Mouse (Mus musculus): ENCODE results near the gene Gm8251. TPM values are rescaled to one million over a fixed set of nuclear protein-coding genes. Genes with fewer than 3 reads are reported as not detected.
A peak's percentile ranks its signal among the peaks of the same experiment; 100 is the strongest.

Gm8251 gene
- total and polyA plus RNA-seq, 3 experiments, result 0.08 to 0.34 (median 0.13) TPM

GRCm38 (mm10) chr1:44042555-44042915 is 19.2 kb downstream of the Gm8251 start:
- H3K27ac ChIP-seq (ENCODE audit: insufficient read depth, low read depth), result no peak overlapping the region
- H3K9ac ChIP-seq (ENCODE audit: insufficient read depth, low read depth), result peak overlapping the region; percentile 66
- in situ Hi-C loops (cut with MboI; ENCODE audit: low pct_ligation_motif_present, low pct_unique_long_range_greater_than_20kb, low sequenced_read_pairs) (loop anchor here (25.0 kb wide), 1 partner anchor 280 kb away; no protein-coding TSS in a partner anchor), dilution Hi-C loops (cut with MboI; ENCODE audit: extremely low pct_ligation_motif_present, extremely low pct_unique_long_range_greater_than_20kb, low sequenced_read_pairs) (no loop called here)
- no peaks in the 10 kb centered on the region for H3K27me3 ChIP-seq (replicated peaks)
- DNase-seq (ENCODE audit: extremely low read depth), result no peak
- peak overlapping the region; percentile 37 to 57 (median 39) for H3K4me3 ChIP-seq (replicated peaks in 1 of 3; ENCODE audit: low read depth in 2 of 3, low read length in 2 of 3, poor library complexity in 1 of 3)
- H3K36me3 ChIP-seq (replicated peaks in 1 of 2; ENCODE audit: control insufficient read depth in 1 of 2, insufficient read depth in 1 of 2, low read length in 1 of 2), result no peaks in the 10 kb centered on the region
- H3K4me2 ChIP-seq (ENCODE audit: insufficient read depth, low read depth, poor library complexity, severe bottlenecking), result peak overlapping the region; percentile 64
- peaks cover 0 to 14% of the 10 kb centered on the region in 2 experiments; a peak in 2 of 4 replicates for H3K4me1 ChIP-seq (ENCODE audit: control insufficient read depth in 1 of 2, insufficient read depth in 2 of 2)
- H3K9me3 ChIP-seq (replicated peaks; ENCODE audit: low read length), result no peaks in the 10 kb centered on the region
- TF ChIP-seq ZKSCAN1 (IDR thresholded peaks at IDR 0.05; ENCODE audit: borderline replicate concordance, low read depth, low read length) (no peak), ZNF384 (IDR thresholded peaks at IDR 0.05; ENCODE audit: low read depth, low read length) (peak; percentile 58; the same call in 1 of the 2 replicates)
- H3K79me2 ChIP-seq (replicated peaks; ENCODE audit: control insufficient read depth, extremely low read depth, insufficient read depth, poor library complexity, severe bottlenecking), result no peaks in the 10 kb centered on the region

GRCm38 (mm10) chr1:44041797-44042554 is 19.8 kb downstream of the Gm8251 start:
- dilution Hi-C loops (cut with MboI; ENCODE audit: extremely low pct_ligation_motif_present, extremely low pct_unique_long_range_greater_than_20kb, low sequenced_read_pairs) (no loop called here), in situ Hi-C loops (cut with MboI; ENCODE audit: low pct_ligation_motif_present, low pct_unique_long_range_greater_than_20kb, low sequenced_read_pairs) (loop anchor here (25.0 kb wide), 1 partner anchor 280 kb away; no protein-coding TSS in a partner anchor)
- Histone ChIP-seq H3K36me3 (replicated peaks in 1 of 2; ENCODE audit: control insufficient read depth in 1 of 2, insufficient read depth in 1 of 2, low read length in 1 of 2) (no peaks in the 10 kb centered on the region), H3K4me3 (replicated peaks in 1 of 3; ENCODE audit: low read depth in 2 of 3, low read length in 2 of 3, poor library complexity in 1 of 3) (peak overlapping the region; percentile 37 to 57 (median 39)), H3K27me3 (replicated peaks) (no peaks in the 10 kb centered on the region), H3K27ac (ENCODE audit: insufficient read depth, low read depth) (no peak overlapping the region), H3K79me2 (replicated peaks; ENCODE audit: control insufficient read depth, extremely low read depth, insufficient read depth, poor library complexity, severe bottlenecking) (no peaks in the 10 kb centered on the region), H3K9me3 (replicated peaks; ENCODE audit: low read length) (no peaks in the 10 kb centered on the region), H3K4me1 (ENCODE audit: control insufficient read depth in 1 of 2, insufficient read depth in 2 of 2) (peaks cover 0 to 14% of the 10 kb centered on the region in 2 experiments; a peak in 2 of 4 replicates), H3K9ac (ENCODE audit: insufficient read depth, low read depth) (peak overlapping the region; percentile 66), H3K4me2 (ENCODE audit: insufficient read depth, low read depth, poor library complexity, severe bottlenecking) (peak overlapping the region; percentile 64)
- peak; percentile 79 for DNase-seq (ENCODE audit: extremely low read depth)
- no peak for TF ChIP-seq JUN (IDR thresholded peaks at IDR 0.05; ENCODE audit: insufficient read depth, low read depth, low read length)
- TF ChIP-seq MAZ (IDR thresholded peaks at IDR 0.05; ENCODE audit: low read depth, low read length), result peak; percentile 52; the same call in 1 of the 2 replicates
- TF ChIP-seq MAX (IDR thresholded peaks at IDR 0.05; ENCODE audit: low read length), result peak; percentile 56; the same call in 1 of the 2 replicates
- TF ChIP-seq PAX5 (IDR thresholded peaks at IDR 0.05; ENCODE audit: low read length), result no peak
- no peak for TF ChIP-seq BHLHE40 (IDR thresholded peaks at IDR 0.05; ENCODE audit: low read depth, low read length)
- peak; percentile 48; the same call in 1 of the 2 replicates for TF ChIP-seq SIN3A (IDR thresholded peaks at IDR 0.05; ENCODE audit: low read length)
- no peak for TF ChIP-seq ZNF384 (IDR thresholded peaks at IDR 0.05; ENCODE audit: low read depth, low read length)
- no peak; the same call in 1 of the 2 replicates for TF ChIP-seq MXI1 (IDR thresholded peaks at IDR 0.05; ENCODE audit: low read depth, low read length)
- peak; percentile 43; the same call in 1 of the 2 replicates for TF ChIP-seq ZC3H11A (IDR thresholded peaks at IDR 0.05; ENCODE audit: low read depth, low read length)
- peak; percentile 75 for TF ChIP-seq IRF4 (IDR thresholded peaks at IDR 0.05; ENCODE audit: low read depth, low read length)
- no peak for TF ChIP-seq UBTF (IDR thresholded peaks at IDR 0.05; ENCODE audit: low read depth, low read length)
- TF ChIP-seq CTCF (conservative IDR thresholded peaks at IDR 0.05 in 1 of 2, IDR thresholded peaks at IDR 0.05 in 1 of 2; ENCODE audit: low read depth in 2 of 2, low read length in 2 of 2), result peak; percentile 74 to 89
- TF ChIP-seq POLR2AphosphoS2 (IDR thresholded peaks at IDR 0.05; ENCODE audit: low read depth, low read length), result no peak
- no peak for TF ChIP-seq GABPA (IDR thresholded peaks at IDR 0.05; ENCODE audit: insufficient replicate concordance, low read depth, low read length)
- no peak for TF ChIP-seq ZMIZ1 (IDR thresholded peaks at IDR 0.05; ENCODE audit: low read depth, low read length)
- TF ChIP-seq JUND (conservative IDR thresholded peaks at IDR 0.05; ENCODE audit: low read depth, low read length), result 0 out of 2 replicates have a peak, but pooled peaks have one; percentile 39
- TF ChIP-seq CHD1 (IDR thresholded peaks at IDR 0.05; ENCODE audit: low read depth, low read length), result no peak
- TF ChIP-seq ZKSCAN1 (IDR thresholded peaks at IDR 0.05; ENCODE audit: borderline replicate concordance, low read depth, low read length), result no peak
- peak; percentile 78 for TF ChIP-seq MAFK (IDR thresholded peaks at IDR 0.05; ENCODE audit: insufficient replicate concordance, low read length)
- peak; percentile 78 for TF ChIP-seq RAD21 (IDR thresholded peaks at IDR 0.05; ENCODE audit: low read depth, low read length)
- no peak; the same call in 1 of the 2 replicates for TF ChIP-seq RCOR1 (conservative IDR thresholded peaks at IDR 0.05; ENCODE audit: low read depth, low read length)
- peak; percentile 67 for TF ChIP-seq HCFC1 (IDR thresholded peaks at IDR 0.05; ENCODE audit: low read depth, low read length)
- TF ChIP-seq ELF1 (IDR thresholded peaks at IDR 0.05; ENCODE audit: low read depth, low read length), result peak; percentile 82
- peak; percentile 46 for TF ChIP-seq NELFE (IDR thresholded peaks at IDR 0.05; ENCODE audit: low read depth, low read length)
- TF ChIP-seq TCF12 (IDR thresholded peaks at IDR 0.05; ENCODE audit: low read depth, low read length), result no peak
- TF ChIP-seq SMC3 (IDR thresholded peaks at IDR 0.05; ENCODE audit: low read depth, low read length), result peak; percentile 85
- no peak for TF ChIP-seq USF2 (conservative IDR thresholded peaks at IDR 0.05; ENCODE audit: low read depth, low read length)
- TF ChIP-seq EP300 (IDR thresholded peaks at IDR 0.05; ENCODE audit: low read length), result peak; percentile 75
- TF ChIP-seq ETS1 (conservative IDR thresholded peaks at IDR 0.05; ENCODE audit: low read depth, low read length), result no peak; the same call in 1 of the 2 replicates
- TF ChIP-seq POLR2A (IDR thresholded peaks at IDR 0.05; ENCODE audit: low read depth, low read length), result peak; percentile 58

All from CH12.LX (cell line).